Mouse (Mus musculus): Measurements from ENCODE around the gene Tbc1d22a. TPM values are rescaled to one million over a fixed set of nuclear protein-coding genes. Genes with fewer than 3 reads are reported as not detected.

The Tbc1d22a gene
- total and polyA plus RNA-seq, 3 experiments = 15.1 to 21.1 TPM; not detected in 1

- no peaks in the 10 kb centered on the region for H3K9me3 ChIP-seq (replicated peaks; ENCODE audit: insufficient read depth, low read length)
- H3K4me1 ChIP-seq (ENCODE audit: control insufficient read depth in 1 of 2, insufficient read depth in 2 of 2, low read length in 2 of 2) = peaks cover 0 to 7% of the 10 kb centered on the region in 2 experiments; a peak in 1 of 4 replicates
- H3K79me2 ChIP-seq (ENCODE audit: control insufficient read depth, insufficient read depth, low read length, poor library complexity) = no peaks in the 10 kb centered on the region
- no peak overlapping the region for H3K4me3 ChIP-seq (ENCODE audit: control insufficient read depth in 1 of 2, insufficient read depth in 1 of 2, low read depth in 2 of 2, low read length in 2 of 2)
- no peaks in the 10 kb centered on the region for H3K36me3 ChIP-seq (ENCODE audit: control insufficient read depth in 1 of 2, insufficient read depth in 2 of 2, low read length in 2 of 2)
- H3K27me3 ChIP-seq (ENCODE audit: control insufficient read depth in 1 of 2, insufficient read depth in 2 of 2, low read length in 2 of 2) = no peaks in the 10 kb centered on the region
- no peak overlapping the region for H3K9ac ChIP-seq (ENCODE audit: control insufficient read depth, low read depth, low read length, poor library complexity, severe bottlenecking)
- H3K27ac ChIP-seq (ENCODE audit: control insufficient read depth, low read depth, low read length) = no peak overlapping the region
- no peak for TF ChIP-seq MEF2A (IDR thresholded peaks at IDR 0.05; ENCODE audit: extremely low read depth, insufficient replicate concordance, low read depth, low read length, poor library complexity, severe bottlenecking)
- TF ChIP-seq ETS1 (IDR thresholded peaks at IDR 0.05; ENCODE audit: low read depth, low read length) = no peak
- no peak for TF ChIP-seq ZNF384 (IDR thresholded peaks at IDR 0.05; ENCODE audit: low read depth, low read length)
- TF ChIP-seq ZMIZ1 (IDR thresholded peaks at IDR 0.05; ENCODE audit: low read depth, low read length) = no peak
- no peak for TF ChIP-seq E2F4 (IDR thresholded peaks at IDR 0.05; ENCODE audit: borderline replicate concordance, low read depth, low read length)
- TF ChIP-seq MAFK (IDR thresholded peaks at IDR 0.05; ENCODE audit: borderline replicate concordance, low read depth, low read length) = no peak
- no peak for TF ChIP-seq RCOR1 (IDR thresholded peaks at IDR 0.05; ENCODE audit: low read depth, low read length)
- no peak for TF ChIP-seq MAX (IDR thresholded peaks at IDR 0.05; ENCODE audit: low read length)
- no peak for TF ChIP-seq BHLHE40 (IDR thresholded peaks at IDR 0.05; ENCODE audit: borderline replicate concordance, low read depth, low read length)
- TF ChIP-seq USF2 (IDR thresholded peaks at IDR 0.05; ENCODE audit: borderline replicate concordance in 1 of 2, insufficient read depth in 1 of 2, low read depth in 1 of 2, low read length in 2 of 2) = no peak
- no peak for TF ChIP-seq GATA1 (IDR thresholded peaks at IDR 0.05; ENCODE audit: low read depth, low read length)
- no peak for TF ChIP-seq TBP (IDR thresholded peaks at IDR 0.05; ENCODE audit: low read depth, low read length)
- TF ChIP-seq KAT2A (conservative IDR thresholded peaks at IDR 0.05; ENCODE audit: low read depth, low read length) = no peak
- no peak for TF ChIP-seq GABPA (IDR thresholded peaks at IDR 0.05; ENCODE audit: low read depth, low read length)
- no peak for TF ChIP-seq POLR2A (IDR thresholded peaks at IDR 0.05; ENCODE audit: control insufficient read depth in 1 of 2, insufficient read depth in 1 of 2, low read depth in 1 of 2, low read length in 2 of 2, poor library complexity in 1 of 2)
- TF ChIP-seq POLR2AphosphoS5 (IDR thresholded peaks at IDR 0.05; ENCODE audit: borderline replicate concordance, low read depth, low read length) = no peak
- TF ChIP-seq ZKSCAN1 (IDR thresholded peaks at IDR 0.05; ENCODE audit: low read depth, low read length) = no peak
- no peak for TF ChIP-seq TCF12 (IDR thresholded peaks at IDR 0.05; ENCODE audit: low read depth, low read length)
- TF ChIP-seq NELFE (IDR thresholded peaks at IDR 0.05; ENCODE audit: low read depth, low read length) = no peak
- no peak for DNase-seq (ENCODE audit: low read depth, low spot score)
Observed at GRCm38 (mm10) chr15:86280137-86280536, 65.9 kb downstream of the Tbc1d22a start.

GRCm38 (mm10) chr15:86283238-86283637, 69.0 kb downstream of the Tbc1d22a start:
- H3K4me3 ChIP-seq (ENCODE audit: control insufficient read depth in 1 of 2, insufficient read depth in 1 of 2, low read depth in 2 of 2, low read length in 2 of 2) = no peak overlapping the region
- H3K27ac ChIP-seq (ENCODE audit: control insufficient read depth, low read depth, low read length) = no peak overlapping the region
- H3K27me3 ChIP-seq (ENCODE audit: control insufficient read depth in 1 of 2, insufficient read depth in 2 of 2, low read length in 2 of 2) = no peaks in the 10 kb centered on the region
- H3K4me1 ChIP-seq (ENCODE audit: control insufficient read depth in 1 of 2, insufficient read depth in 2 of 2, low read length in 2 of 2) = peaks cover 0 to 7% of the 10 kb centered on the region in 2 experiments; a peak in 1 of 4 replicates
- H3K79me2 ChIP-seq (ENCODE audit: control insufficient read depth, insufficient read depth, low read length, poor library complexity) = no peaks in the 10 kb centered on the region
- H3K9ac ChIP-seq (ENCODE audit: control insufficient read depth, low read depth, low read length, poor library complexity, severe bottlenecking) = no peak overlapping the region
- no peak for TF ChIP-seq GATA1 (IDR thresholded peaks at IDR 0.05; ENCODE audit: low read depth, low read length)
- no peak for TF ChIP-seq JUND (IDR thresholded peaks at IDR 0.05; ENCODE audit: low read depth, low read length)
- TF ChIP-seq E2F4 (IDR thresholded peaks at IDR 0.05; ENCODE audit: borderline replicate concordance, low read depth, low read length) = no peak
- TF ChIP-seq POLR2AphosphoS2 (IDR thresholded peaks at IDR 0.05; ENCODE audit: low read length) = no peak
- no peak for TF ChIP-seq USF1 (IDR thresholded peaks at IDR 0.05; ENCODE audit: low read depth, low read length)
- TF ChIP-seq NELFE (IDR thresholded peaks at IDR 0.05; ENCODE audit: low read depth, low read length) = no peak
- no peak for TF ChIP-seq POLR2A (IDR thresholded peaks at IDR 0.05; ENCODE audit: control insufficient read depth in 1 of 2, insufficient read depth in 1 of 2, low read depth in 1 of 2, low read length in 2 of 2, poor library complexity in 1 of 2)
- TF ChIP-seq SMC3 (IDR thresholded peaks at IDR 0.05; ENCODE audit: low read depth, low read length) = no peak
- no peak for TF ChIP-seq ZC3H11A (IDR thresholded peaks at IDR 0.05; ENCODE audit: low read depth, low read length)
- peak; percentile 42 for DNase-seq (ENCODE audit: low read depth, low spot score)
- no peaks in the 10 kb centered on the region for H3K36me3 ChIP-seq (ENCODE audit: control insufficient read depth in 1 of 2, insufficient read depth in 2 of 2, low read length in 2 of 2)
- no peaks in the 10 kb centered on the region for H3K9me3 ChIP-seq (replicated peaks; ENCODE audit: insufficient read depth, low read length)

All from MEL (cell line).